Mouse (Mus musculus) olfactory bulb, adult 2 months (tissue): ENCODE results near the gene Zcchc14.

Experiments used
- CTCF ChIP-seq: fragments of 200-500 bp; IDR thresholded peaks from 2 replicates; pipeline ENCODE4 v1.5.1; 2012; ENCODE audit warnings: low read depth, mild to moderate bottlenecking, low read length, moderate library complexity; ENCODE audit not compliant: insufficient read depth
- POLR2A ChIP-seq: fragments of 200-500 bp; IDR thresholded peaks from 2 replicates; pipeline ENCODE4 v1.6.1; 2012; ENCODE audit warnings: mild to moderate bottlenecking, low read depth, low read length, moderate library complexity; ENCODE audit not compliant: insufficient read depth

DNA sequence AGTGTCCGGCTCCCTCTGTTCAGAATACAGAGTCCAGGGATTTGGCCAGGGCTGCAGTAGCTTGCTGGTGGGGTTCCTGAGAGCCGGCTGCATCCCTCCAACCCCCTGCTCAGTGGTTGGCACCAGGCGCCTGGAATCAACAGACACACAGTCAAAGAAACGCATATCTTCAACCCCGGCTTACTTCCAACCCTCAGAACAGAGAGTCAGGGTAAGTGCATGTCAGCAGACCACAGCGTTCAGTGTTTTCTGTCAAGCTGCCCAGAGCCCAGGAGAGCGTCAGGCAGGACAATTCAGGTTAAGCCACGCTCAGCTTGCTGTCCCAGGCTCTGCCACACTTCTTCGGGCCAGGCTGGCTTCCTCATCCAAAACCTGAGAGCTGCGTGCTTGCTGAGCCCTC, 28.8 kb upstream of the Zcchc14 start:
- TF ChIP-seq CTCF = no peak
- no peak for TF ChIP-seq POLR2A
